Mouse (Mus musculus): ENCODE data around the gene Mras. TPM values are rescaled to one million over a fixed set of nuclear protein-coding genes. Genes with fewer than 3 reads are reported as not detected.

Mras gene
- polyA plus RNA-seq (2015; fragmentation: Nextera tagmentation; extraction: Ambion mirVana): 54.7 and 55.2 TPM in 2 replicates

GRCm38 (mm10) chr9:99437031-99437764 is at the start of gene Mras:
TSS of gene Mras (minus strand) at chr9:99437381.
- ATAC-seq (ENCODE audit: low FRiP score): 0 out of 2 replicates have a peak, but pooled peaks have one; percentile 9

GRCm38 (mm10) chr9:99485144-99485543 is 48.0 kb upstream of the Mras start:
- Histone ChIP-seq H3K9me3 (no peaks in the 10 kb centered on the region), H3K27me3 (no peaks in the 10 kb centered on the region), H3K9ac (no peak overlapping the region), H3K27ac (no peak overlapping the region), H3K4me2 (no peak overlapping the region), H3K36me3 (peaks cover 84% of the 10 kb centered on the region), H3K4me1 (replicated peaks) (peaks cover 4% of the 10 kb centered on the region; the same call in 1 of the 2 replicates), H3K4me3 (no peak overlapping the region)
- ATAC-seq (ENCODE audit: low FRiP score): no peak
- WGBS: 91% methylated on average over 4 of the region's 4 CpGs

More at GRCm38 (mm10) chr9:99437031-99437764, at the start of gene Mras:
- H3K4me1 ChIP-seq (replicated peaks): peaks cover 45% of the 10 kb centered on the region
- WGBS: 14% methylated on average over 27 of the region's 27 CpGs
- H3K4me3 ChIP-seq: peak within 1 kb of the TSS; percentile 85
- H3K4me2 ChIP-seq: peak within 1 kb of the TSS; percentile 93
- peaks cover 23% of the 10 kb centered on the region for H3K27me3 ChIP-seq
- H3K36me3 ChIP-seq: no peaks in the 10 kb centered on the region
- H3K9me3 ChIP-seq: no peaks in the 10 kb centered on the region
- peak within 1 kb of the TSS; percentile 95 for H3K27ac ChIP-seq
- peak within 1 kb of the TSS; percentile 95 for H3K9ac ChIP-seq

DNA sequence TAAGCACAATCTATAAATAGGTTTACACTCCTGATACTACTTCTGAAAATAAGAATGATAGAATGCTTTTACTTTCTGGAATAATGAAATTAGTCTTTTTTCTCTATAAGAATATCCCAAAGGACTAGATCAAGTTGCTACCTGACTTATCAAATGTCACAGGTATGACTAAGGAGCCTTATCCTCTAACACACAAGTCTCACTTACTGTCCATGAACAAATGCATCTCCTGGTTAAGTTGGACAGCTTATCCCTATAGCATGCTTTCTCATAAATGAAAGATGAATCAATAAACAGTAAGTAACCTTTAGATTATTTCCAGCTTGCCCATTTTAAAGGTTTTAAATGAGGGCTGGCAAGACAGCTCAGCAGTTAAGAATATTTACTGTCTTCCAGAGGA is 47.5 kb upstream of the Mras start:
- H3K36me3 ChIP-seq: peaks cover 79% of the 10 kb centered on the region
- ATAC-seq (ENCODE audit: low FRiP score): no peak
- peaks cover 5% of the 10 kb centered on the region for H3K4me1 ChIP-seq (replicated peaks)
- no peak overlapping the region for H3K4me3 ChIP-seq
- no peak overlapping the region for H3K9ac ChIP-seq
- H3K27ac ChIP-seq: no peak overlapping the region
- H3K27me3 ChIP-seq: no peaks in the 10 kb centered on the region
- no peak overlapping the region for H3K4me2 ChIP-seq
- H3K9me3 ChIP-seq: no peaks in the 10 kb centered on the region

- Histone ChIP-seq H3K36me3 (peaks cover 71% of the 10 kb centered on the region), H3K4me1 (replicated peaks) (peaks cover 12% of the 10 kb centered on the region), H3K9me3 (no peaks in the 10 kb centered on the region), H3K9ac (no peak overlapping the region), H3K4me2 (no peak overlapping the region), H3K27me3 (no peaks in the 10 kb centered on the region), H3K27ac (no peak overlapping the region), H3K4me3 (no peak overlapping the region)
- 92% methylated on average over 4 of the region's 4 CpGs for WGBS
- no peak for ATAC-seq (ENCODE audit: low FRiP score)
These were observed 46.0 kb upstream of the Mras start for GRCm38 (mm10) chr9:99483191-99483590.

GRCm38 (mm10) chr9:99480764-99481163 is 43.6 kb upstream of the Mras start:
- Histone ChIP-seq H3K4me3 (no peak overlapping the region), H3K9me3 (no peaks in the 10 kb centered on the region), H3K27ac (0 out of 2 replicates have a peak overlapping the region, but pooled peaks have one; percentile 44), H3K27me3 (no peaks in the 10 kb centered on the region), H3K9ac (no peak overlapping the region), H3K36me3 (peaks cover 53% of the 10 kb centered on the region), H3K4me1 (replicated peaks) (peaks cover 12% of the 10 kb centered on the region), H3K4me2 (no peak overlapping the region)
- no peak for ATAC-seq (ENCODE audit: low FRiP score)
- WGBS: 91% methylated on average over 4 of the region's 4 CpGs

DNA sequence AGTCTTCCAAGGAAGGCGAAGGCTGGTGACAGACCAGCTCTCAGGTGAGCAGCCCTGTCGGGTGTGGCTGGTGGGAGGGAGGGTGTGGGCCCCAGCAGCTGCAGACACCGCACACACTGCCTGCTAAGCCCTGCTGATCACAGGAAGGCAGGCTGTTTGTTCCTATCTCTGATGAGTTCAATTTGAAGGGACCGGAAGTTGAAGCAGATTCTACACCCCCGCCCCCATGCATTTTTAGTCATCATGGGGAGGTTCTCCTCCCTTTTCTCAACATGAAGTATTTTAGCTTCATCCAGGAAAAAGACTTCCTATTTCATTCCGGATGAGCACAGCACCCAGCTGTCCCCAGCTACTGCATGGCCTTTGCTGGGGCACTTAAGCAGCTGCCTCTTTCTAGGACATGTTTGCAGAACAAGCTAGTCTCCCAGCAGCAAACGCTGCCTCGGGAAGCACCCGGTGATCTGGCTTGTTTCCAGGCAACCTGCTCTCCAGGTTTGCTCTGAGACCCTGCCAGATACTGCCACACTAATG is 42.1 kb upstream of the Mras start:
- no peak for ATAC-seq (ENCODE audit: low FRiP score)
- H3K36me3 ChIP-seq: peaks cover 54% of the 10 kb centered on the region

GRCm38 (mm10) chr9:99471334-99471733 is 34.2 kb upstream of the Mras start:
- Histone ChIP-seq H3K9ac (no peak overlapping the region), H3K27ac (no peak overlapping the region), H3K36me3 (peaks cover 20% of the 10 kb centered on the region), H3K4me2 (no peak overlapping the region), H3K9me3 (no peaks in the 10 kb centered on the region), H3K4me3 (no peak overlapping the region), H3K4me1 (replicated peaks) (no peaks in the 10 kb centered on the region; the same call in 1 of the 2 replicates), H3K27me3 (no peaks in the 10 kb centered on the region)
- WGBS: 92% methylated on average over 7 of the region's 7 CpGs
- ATAC-seq (ENCODE audit: low FRiP score): no peak

More for the DNA sequence above, 42.1 kb upstream of the Mras start:
- H3K27ac ChIP-seq: peak overlapping the region; percentile 40; the same call in 1 of the 2 replicates
- no peak overlapping the region for H3K9ac ChIP-seq
- no peak overlapping the region for H3K4me3 ChIP-seq
- 81% methylated on average over 9 of the region's 9 CpGs for WGBS
- no peak overlapping the region for H3K4me2 ChIP-seq
- no peaks in the 10 kb centered on the region for H3K27me3 ChIP-seq
- H3K4me1 ChIP-seq (replicated peaks): peaks cover 12% of the 10 kb centered on the region
- H3K9me3 ChIP-seq: no peaks in the 10 kb centered on the region

DNA sequence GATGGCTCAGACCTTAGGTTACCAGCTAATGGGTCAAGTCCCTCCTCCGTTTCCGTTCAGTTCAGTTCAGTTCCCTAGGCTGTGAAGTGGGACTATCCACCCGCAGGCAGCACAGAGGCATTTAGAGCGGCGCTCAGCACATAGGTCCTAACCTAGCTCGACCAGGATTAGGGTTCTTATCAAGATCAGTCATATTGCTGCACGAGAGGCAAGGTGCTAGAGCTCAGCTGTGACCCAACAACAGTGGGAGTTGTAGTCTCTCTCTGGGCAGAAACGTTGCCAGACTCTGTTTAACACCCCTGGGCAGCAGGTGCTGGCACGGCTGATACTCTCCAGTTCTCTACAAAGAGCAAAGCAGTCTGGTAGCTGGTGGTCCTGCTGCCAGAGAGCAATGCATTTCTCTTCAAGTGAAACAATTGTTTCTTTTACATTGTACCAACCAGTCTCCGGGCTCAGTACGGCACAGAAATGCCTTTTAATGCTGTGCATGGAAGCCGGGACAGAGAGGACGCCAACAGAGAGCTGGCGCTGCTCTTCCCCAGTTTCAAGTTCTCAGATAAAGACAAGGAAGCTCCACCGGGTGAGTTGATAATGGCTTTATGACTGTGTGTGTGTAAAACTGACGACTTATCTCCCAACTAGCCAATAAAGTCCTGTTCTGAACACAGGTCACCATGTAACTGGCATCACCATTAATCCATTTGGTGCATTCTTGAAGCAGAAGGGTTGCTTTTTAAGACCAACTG is 33.3 kb upstream of the Mras start:
- Histone ChIP-seq H3K4me2 (no peak overlapping the region), H3K27ac (no peak overlapping the region), H3K4me3 (no peak overlapping the region), H3K9ac (no peak overlapping the region), H3K36me3 (peaks cover 13% of the 10 kb centered on the region), H3K9me3 (no peaks in the 10 kb centered on the region), H3K27me3 (no peaks in the 10 kb centered on the region), H3K4me1 (replicated peaks) (no peaks in the 10 kb centered on the region; the same call in 1 of the 2 replicates)
- 76% methylated on average over 16 of the region's 16 CpGs for WGBS
- ATAC-seq (ENCODE audit: low FRiP score): no peak

- H3K9ac ChIP-seq: no peak overlapping the region
- WGBS: 74% methylated on average over 8 of the region's 8 CpGs
- no peak for ATAC-seq (ENCODE audit: low FRiP score)
- H3K27ac ChIP-seq: no peak overlapping the region
- H3K27me3 ChIP-seq: no peaks in the 10 kb centered on the region
- H3K4me1 ChIP-seq (replicated peaks): no peaks in the 10 kb centered on the region; the same call in 1 of the 2 replicates
- peaks cover 5% of the 10 kb centered on the region for H3K36me3 ChIP-seq
- no peaks in the 10 kb centered on the region for H3K9me3 ChIP-seq
- no peak overlapping the region for H3K4me3 ChIP-seq
- H3K4me2 ChIP-seq: no peak overlapping the region
These were observed 32.6 kb upstream of the Mras start for GRCm38 (mm10) chr9:99469681-99470273.

DNA sequence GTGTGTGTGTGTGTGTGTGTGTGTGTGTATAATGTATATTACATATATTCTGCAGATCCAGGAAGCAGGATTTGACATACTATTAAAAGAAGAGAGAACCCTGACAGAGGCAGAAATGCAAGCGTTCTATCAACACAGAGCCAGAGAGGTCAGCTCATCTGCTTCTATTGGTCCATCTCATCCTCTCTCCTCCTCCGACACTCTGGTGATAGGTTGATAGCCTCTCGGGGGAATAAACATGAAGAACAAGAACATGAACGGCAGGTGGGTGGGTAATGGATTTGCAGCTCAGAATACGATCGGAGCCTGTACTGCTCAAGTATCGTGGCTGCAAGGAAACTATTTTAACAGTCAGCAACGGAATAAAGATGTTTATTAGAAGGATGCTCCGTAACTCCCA is 31.4 kb upstream of the Mras start:
- no peaks in the 10 kb centered on the region for H3K27me3 ChIP-seq
- no peak overlapping the region for H3K4me3 ChIP-seq
- H3K9ac ChIP-seq: no peak overlapping the region
- no peaks in the 10 kb centered on the region for H3K9me3 ChIP-seq
- H3K4me1 ChIP-seq (replicated peaks): no peaks in the 10 kb centered on the region; the same call in 1 of the 2 replicates
- WGBS: 75% methylated on average over 9 of the region's 9 CpGs
- H3K4me2 ChIP-seq: no peak overlapping the region
- no peaks in the 10 kb centered on the region for H3K36me3 ChIP-seq
- ATAC-seq (ENCODE audit: low FRiP score): no peak
- no peak overlapping the region for H3K27ac ChIP-seq

- Histone ChIP-seq H3K4me2 (no peak overlapping the region), H3K9ac (no peak overlapping the region), H3K4me1 (replicated peaks) (no peaks in the 10 kb centered on the region; the same call in 1 of the 2 replicates), H3K4me3 (no peak overlapping the region), H3K27ac (no peak overlapping the region), H3K27me3 (no peaks in the 10 kb centered on the region), H3K9me3 (no peaks in the 10 kb centered on the region), H3K36me3 (no peaks in the 10 kb centered on the region)
- ATAC-seq (ENCODE audit: low FRiP score): no peak
- 87% methylated on average over 6 of the region's 6 CpGs for WGBS
These were observed 27.7 kb upstream of the Mras start for GRCm38 (mm10) chr9:99464876-99465275.

DNA sequence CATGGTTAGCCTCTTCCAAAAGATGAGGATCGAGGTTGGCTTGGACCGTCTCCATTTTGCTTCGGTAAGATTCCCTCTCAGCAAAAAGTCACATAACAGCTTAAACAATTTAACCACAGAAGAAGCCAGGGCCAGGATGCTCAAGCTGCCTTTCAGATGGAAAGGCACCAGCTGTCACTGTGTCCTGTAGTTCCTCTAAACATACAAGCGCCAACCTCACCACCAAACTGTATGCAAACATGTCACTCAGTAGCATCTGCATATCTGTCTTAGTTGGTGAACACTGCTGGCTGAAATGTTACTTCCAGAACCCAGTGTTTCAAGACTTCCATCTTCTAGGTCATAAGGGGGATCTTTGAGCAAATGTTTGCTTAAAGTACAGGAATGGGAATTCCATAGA is 22.5 kb upstream of the Mras start:
- Histone ChIP-seq H3K9ac (no peak overlapping the region), H3K27me3 (peaks cover 3% of the 10 kb centered on the region; the same call in 1 of the 2 replicates), H3K27ac (no peak overlapping the region), H3K4me2 (no peak overlapping the region), H3K4me3 (no peak overlapping the region), H3K9me3 (no peaks in the 10 kb centered on the region), H3K36me3 (no peaks in the 10 kb centered on the region), H3K4me1 (replicated peaks) (no peaks in the 10 kb centered on the region)
- no peak for ATAC-seq (ENCODE audit: low FRiP score)
- 92% methylated on average over 4 of the region's 4 CpGs for WGBS

Measured in hindbrain, embryonic 13.5 days (tissue).